Mouse (Mus musculus) heart, embryonic 10.5 days (tissue): ENCODE measurements around the gene Bsx. TPM values are rescaled to one million over a fixed set of nuclear protein-coding genes. Genes with fewer than 3 reads are reported as not detected.

ENCODE experiments used
- DNase-seq: peaks from one replicate; pipeline ENCODE4 v3.0.0-alpha.2; 2017; ENCODE audit warnings: low spot score
- H3K27ac ChIP-seq: fragments of 300-500 bp; sonication (generic); 2 replicates; pipeline ENCODE4 v1.5.1; 2016; ENCODE audit warnings: mild to moderate bottlenecking
- H3K27me3 ChIP-seq: fragments of 300-500 bp; sonication (generic); 2 replicates; pipeline ENCODE4 v1.6.1; 2016; ENCODE audit warnings: mild to moderate bottlenecking; ENCODE audit not compliant: poor library complexity, insufficient read depth, severe bottlenecking
- H3K36me3 ChIP-seq: fragments of 300-500 bp; sonication (generic); 2 replicates; pipeline ENCODE4 v1.6.1; 2016; ENCODE audit warnings: mild to moderate bottlenecking, moderate library complexity
- H3K4me1 ChIP-seq: fragments of 300-500 bp; sonication (generic); 2 replicates; pipeline ENCODE4 v1.6.1; 2016; ENCODE audit warnings: mild to moderate bottlenecking
- H3K4me3 ChIP-seq: fragments of 300-500 bp; sonication (generic); 2 replicates; pipeline ENCODE4 v1.5.1; 2016; ENCODE audit warnings: mild to moderate bottlenecking, moderate library complexity
- H3K9me3 ChIP-seq: fragments of 300-500 bp; sonication (generic); 2 replicates; pipeline ENCODE4 v1.6.1; 2016; ENCODE audit warnings: mild to moderate bottlenecking, moderate library complexity
- WGBS: fragments of 180-500 bp; shearing (Covaris S2); methylation state at CpG from one replicate; pipeline ENCODE4 v1.1.7; 2016; 5-methylcytosine and 5-hydroxymethylcytosine counted together
- polyA plus RNA-seq: library from polyadenylated mRNA; unstranded; fragments of >200 nt; fragmentation: Nextera tagmentation; extraction: Ambion mirVana; gene quantifications from 2 replicates; pipeline ENCODE4 v1.2.1, GENCODE M21; 2016

The Bsx gene
- polyA plus RNA-seq, 1 experiment from 2014 or later = not detected

GRCm38 (mm10) chr9:40874961-40875360 lies 1.0 kb downstream of the Bsx start:
- Histone ChIP-seq H3K27ac (no peak overlapping the region), H3K9me3 (no peaks in the 10 kb centered on the region), H3K36me3 (no peaks in the 10 kb centered on the region), H3K4me1 (peaks cover 27% of the 10 kb centered on the region), H3K4me3 (no peak overlapping the region), H3K27me3 (peaks cover 98% of the 10 kb centered on the region)
- no peak for DNase-seq
- WGBS = 4% methylated on average over 4 of the region's 4 CpGs

GRCm38 (mm10) chr9:40875431-40875830 lies 1.5 kb downstream of the Bsx start:
- peaks cover 98% of the 10 kb centered on the region for H3K27me3 ChIP-seq
- no peak overlapping the region for H3K4me3 ChIP-seq
- 4% methylated on average over 17 of the region's 17 CpGs for WGBS
- no peaks in the 10 kb centered on the region for H3K9me3 ChIP-seq
- no peak overlapping the region for H3K27ac ChIP-seq
- DNase-seq = no peak
- H3K36me3 ChIP-seq = no peaks in the 10 kb centered on the region
- H3K4me1 ChIP-seq = peaks cover 27% of the 10 kb centered on the region

GRCm38 (mm10) chr9:40876164-40876563 lies 2.2 kb downstream of the Bsx start:
- WGBS = 2% methylated on average over 29 of the region's 29 CpGs
- H3K36me3 ChIP-seq = no peaks in the 10 kb centered on the region
- no peaks in the 10 kb centered on the region for H3K9me3 ChIP-seq
- H3K27ac ChIP-seq = no peak overlapping the region
- no peak overlapping the region for H3K4me3 ChIP-seq
- peaks cover 26% of the 10 kb centered on the region for H3K4me1 ChIP-seq
- no peak for DNase-seq
- peaks cover 100% of the 10 kb centered on the region for H3K27me3 ChIP-seq

- WGBS = 9% methylated on average over 5 of the region's 5 CpGs
- Histone ChIP-seq H3K4me1 (peaks cover 21% of the 10 kb centered on the region), H3K27ac (no peak overlapping the region), H3K27me3 (peaks cover 100% of the 10 kb centered on the region), H3K9me3 (no peaks in the 10 kb centered on the region), H3K36me3 (no peaks in the 10 kb centered on the region), H3K4me3 (no peak overlapping the region)
- DNase-seq = no peak
These were observed 2.8 kb downstream of the Bsx start for GRCm38 (mm10) chr9:40876693-40877092.

- Histone ChIP-seq H3K27ac (no peak overlapping the region), H3K4me1 (peaks cover 18% of the 10 kb centered on the region), H3K9me3 (no peaks in the 10 kb centered on the region), H3K4me3 (peak overlapping the region; percentile 47), H3K36me3 (no peaks in the 10 kb centered on the region), H3K27me3 (peaks cover 100% of the 10 kb centered on the region)
- no peak for DNase-seq
- 2% methylated on average over 42 of the region's 42 CpGs for WGBS
These were observed 3.4 kb downstream of the Bsx start for GRCm38 (mm10) chr9:40877146-40877880.

- no peak overlapping the region for H3K27ac ChIP-seq
- under 1% methylated on average over 29 of the region's 29 CpGs for WGBS
- DNase-seq = no peak
- H3K4me3 ChIP-seq = peak overlapping the region; percentile 47
- peaks cover 18% of the 10 kb centered on the region for H3K4me1 ChIP-seq
- no peaks in the 10 kb centered on the region for H3K9me3 ChIP-seq
- no peaks in the 10 kb centered on the region for H3K36me3 ChIP-seq
- H3K27me3 ChIP-seq = peaks cover 99% of the 10 kb centered on the region
These were observed 3.9 kb downstream of the Bsx start for GRCm38 (mm10) chr9:40877881-40878235.

GRCm38 (mm10) chr9:40878291-40878945 lies 4.5 kb downstream of the Bsx start:
- peaks cover 18% of the 10 kb centered on the region for H3K4me1 ChIP-seq
- 1% methylated on average over 32 of the region's 32 CpGs for WGBS
- H3K27me3 ChIP-seq = peaks cover 99% of the 10 kb centered on the region
- no peaks in the 10 kb centered on the region for H3K9me3 ChIP-seq
- H3K27ac ChIP-seq = no peak overlapping the region
- peak overlapping the region; percentile 47 for H3K4me3 ChIP-seq
- no peak for DNase-seq
- no peaks in the 10 kb centered on the region for H3K36me3 ChIP-seq

- Histone ChIP-seq H3K4me3 (no peak overlapping the region), H3K27ac (no peak overlapping the region), H3K36me3 (no peaks in the 10 kb centered on the region), H3K4me1 (peaks cover 15% of the 10 kb centered on the region), H3K27me3 (peaks cover 99% of the 10 kb centered on the region), H3K9me3 (no peaks in the 10 kb centered on the region)
- WGBS = 1% methylated on average over 14 of the region's 14 CpGs
- DNase-seq = no peak
These were observed 5.1 kb downstream of the Bsx start for GRCm38 (mm10) chr9:40878998-40879397.

GRCm38 (mm10) chr9:40885669-40886068 lies 11.7 kb downstream of the Bsx start:
- Histone ChIP-seq H3K9me3 (no peaks in the 10 kb centered on the region), H3K27me3 (peaks cover 94% of the 10 kb centered on the region), H3K4me1 (no peaks in the 10 kb centered on the region), H3K36me3 (no peaks in the 10 kb centered on the region), H3K4me3 (no peak overlapping the region), H3K27ac (no peak overlapping the region)
- WGBS = 41% methylated on average over 10 of the region's 10 CpGs
- no peak for DNase-seq

GRCm38 (mm10) chr9:40889389-40889788 lies 15.5 kb downstream of the Bsx start:
- DNase-seq = no peak
- H3K36me3 ChIP-seq = no peaks in the 10 kb centered on the region
- 51% methylated on average over 12 of the region's 12 CpGs for WGBS
- H3K4me3 ChIP-seq = no peak overlapping the region
- H3K27me3 ChIP-seq = peaks cover 86% of the 10 kb centered on the region
- H3K27ac ChIP-seq = no peak overlapping the region
- H3K9me3 ChIP-seq = no peaks in the 10 kb centered on the region
- H3K4me1 ChIP-seq = no peaks in the 10 kb centered on the region

GRCm38 (mm10) chr9:40892456-40892855 lies 18.5 kb downstream of the Bsx start:
- no peak overlapping the region for H3K4me3 ChIP-seq
- H3K27me3 ChIP-seq = peaks cover 73% of the 10 kb centered on the region
- H3K36me3 ChIP-seq = no peaks in the 10 kb centered on the region
- no peak for DNase-seq
- 84% methylated on average over 6 of the region's 6 CpGs for WGBS
- H3K27ac ChIP-seq = no peak overlapping the region
- H3K4me1 ChIP-seq = no peaks in the 10 kb centered on the region
- no peaks in the 10 kb centered on the region for H3K9me3 ChIP-seq

GRCm38 (mm10) chr9:40907413-40907812 lies 33.5 kb downstream of the Bsx start:
- no peak for DNase-seq
- Histone ChIP-seq H3K36me3 (no peaks in the 10 kb centered on the region), H3K4me3 (no peak overlapping the region), H3K27ac (no peak overlapping the region), H3K27me3 (0 out of 2 replicates have a peak, but pooled peaks cover 4% of the 10 kb centered on the region), H3K4me1 (no peaks in the 10 kb centered on the region), H3K9me3 (no peaks in the 10 kb centered on the region)
- 28% methylated on average over 8 of the region's 8 CpGs for WGBS

GRCm38 (mm10) chr9:40908411-40908810 lies 34.5 kb downstream of the Bsx start:
- WGBS = 78% methylated on average over 8 of the region's 8 CpGs

More at GRCm38 (mm10) chr9:40908411-40908810, 34.5 kb downstream of the Bsx start:
- H3K36me3 ChIP-seq = no peaks in the 10 kb centered on the region
- H3K27ac ChIP-seq = no peak overlapping the region
- H3K9me3 ChIP-seq = no peaks in the 10 kb centered on the region
- DNase-seq = no peak
- H3K27me3 ChIP-seq = 0 out of 2 replicates have a peak, but pooled peaks cover 4% of the 10 kb centered on the region
- H3K4me1 ChIP-seq = no peaks in the 10 kb centered on the region
- H3K4me3 ChIP-seq = no peak overlapping the region
